Mouse (Mus musculus): ENCODE results near the gene Klk1b5. TPM values are rescaled to one million over a fixed set of nuclear protein-coding genes. Genes with fewer than 3 reads are reported as not detected.
"Not testable (repeated sequence)": the region's sequence is repeated elsewhere in the genome, so short reads cannot be mapped to it uniquely, and the experiment has no call there.

The Klk1b5 gene
- total and polyA plus RNA-seq, 3 experiments: not detected

GRCm38 (mm10) chr7:44208307-44208706 lies 7.4 kb upstream of the Klk1b5 start:
- no peaks in the 10 kb centered on the region for H3K4me1 ChIP-seq (ENCODE audit: insufficient read depth, low read depth, low read length)
- H3K4me3 ChIP-seq (ENCODE audit: low read depth, low read length): no peak overlapping the region
- no peaks in the 10 kb centered on the region for H3K9me3 ChIP-seq (replicated peaks)
- DNase-seq (ENCODE audit: low spot score) (no peak), ATAC-seq (ENCODE audit: extremely low read depth, insufficient number of reproducible peaks, low FRiP score, poor library complexity, severe bottlenecking) (no peak)
- TF ChIP-seq CTCF (IDR thresholded peaks at IDR 0.05; ENCODE audit: low read depth, low read length) (no peak), POLR2AphosphoS5 (IDR thresholded peaks at IDR 0.05; ENCODE audit: insufficient replicate concordance, low read depth, low read length) (no peak), GATA2 (IDR thresholded peaks at IDR 0.05; ENCODE audit: borderline replicate concordance, low read depth, low read length) (no peak), GATA1 (IDR thresholded peaks at IDR 0.05; ENCODE audit: borderline replicate concordance, low read length) (no peak), TAL1 (conservative IDR thresholded peaks at IDR 0.05; ENCODE audit: low read depth, low read length) (no peak)
- no peaks in the 10 kb centered on the region for H3K36me3 ChIP-seq (replicated peaks)
- H3K27me3 ChIP-seq (ENCODE audit: insufficient read depth, low read length): peaks cover 3% of the 10 kb centered on the region; the same call in 1 of the 2 replicates

DNA sequence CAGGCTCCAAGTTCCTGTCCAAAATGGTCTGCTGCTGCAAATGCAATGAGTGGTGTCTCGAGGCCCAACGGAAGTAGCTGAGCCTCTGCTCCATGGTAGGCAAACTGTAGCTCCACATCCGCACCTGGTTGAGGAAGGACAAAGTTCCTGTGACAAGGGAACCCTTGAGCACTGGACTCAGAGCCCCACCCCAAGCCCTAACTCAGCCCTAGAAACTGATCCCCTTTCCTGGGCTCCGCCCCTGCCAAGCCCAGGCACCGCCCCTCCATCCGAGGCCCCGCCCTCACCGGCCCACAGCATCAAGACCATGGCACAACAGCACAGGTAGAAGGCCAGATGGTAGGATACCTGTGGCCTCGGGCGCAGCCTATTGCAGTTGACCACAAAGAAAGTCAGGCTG lies 5.9 kb downstream of the Klk1b5 start:
- H3K27me3 ChIP-seq (ENCODE audit: insufficient read depth, low read length): peaks cover 13% of the 10 kb centered on the region; the same call in 1 of the 2 replicates
- not testable (repeated sequence) for H3K4me3 ChIP-seq (ENCODE audit: low read depth, low read length); H3K4me1 ChIP-seq (ENCODE audit: insufficient read depth, low read depth, low read length); ATAC-seq (ENCODE audit: extremely low read depth, insufficient number of reproducible peaks, low FRiP score, poor library complexity, severe bottlenecking); DNase-seq (ENCODE audit: low spot score); H3K36me3 ChIP-seq (replicated peaks); H3K9me3 ChIP-seq (replicated peaks)

GRCm38 (mm10) chr7:44222335-44222734 lies 6.6 kb downstream of the Klk1b5 start:
- DNase-seq (ENCODE audit: low spot score); ATAC-seq (ENCODE audit: extremely low read depth, insufficient number of reproducible peaks, low FRiP score, poor library complexity, severe bottlenecking); H3K4me1 ChIP-seq (ENCODE audit: insufficient read depth, low read depth, low read length); H3K9me3 ChIP-seq (replicated peaks); H3K36me3 ChIP-seq (replicated peaks); H3K4me3 ChIP-seq (ENCODE audit: low read depth, low read length): not testable (repeated sequence)
- H3K27me3 ChIP-seq (ENCODE audit: insufficient read depth, low read length): peaks cover 19% of the 10 kb centered on the region; the same call in 1 of the 2 replicates

GRCm38 (mm10) chr7:44225076-44225475 lies 9.3 kb downstream of the Klk1b5 start, which contains the start of gene Klk1:
Klk1 (plus strand) TSS chr7:44225360.
- no peaks in the 10 kb centered on the region for H3K9me3 ChIP-seq (replicated peaks)
- ATAC-seq (ENCODE audit: extremely low read depth, insufficient number of reproducible peaks, low FRiP score, poor library complexity, severe bottlenecking) (no peak), DNase-seq (ENCODE audit: low spot score) (no peak)
- no peaks in the 10 kb centered on the region for H3K36me3 ChIP-seq (replicated peaks)
- TF ChIP-seq GATA2 (IDR thresholded peaks at IDR 0.05; ENCODE audit: borderline replicate concordance, low read depth, low read length) (no peak), GATA1 (IDR thresholded peaks at IDR 0.05; ENCODE audit: borderline replicate concordance, low read length) (no peak), CTCF (IDR thresholded peaks at IDR 0.05; ENCODE audit: low read depth, low read length) (no peak), POLR2AphosphoS5 (IDR thresholded peaks at IDR 0.05; ENCODE audit: insufficient replicate concordance, low read depth, low read length) (no peak), TAL1 (conservative IDR thresholded peaks at IDR 0.05; ENCODE audit: low read depth, low read length) (no peak)
- H3K4me1 ChIP-seq (ENCODE audit: insufficient read depth, low read depth, low read length): no peaks in the 10 kb centered on the region
- H3K4me3 ChIP-seq (ENCODE audit: low read depth, low read length): no peak within 1 kb of the TSS
- H3K27me3 ChIP-seq (ENCODE audit: insufficient read depth, low read length): peaks cover 24% of the 10 kb centered on the region

GRCm38 (mm10) chr7:44235909-44236308 lies 20.2 kb downstream of the Klk1b5 start, which contains the start of gene Gm36864:
Gm36864 (plus strand) TSS chr7:44236177.
- TF ChIP-seq GATA1 (IDR thresholded peaks at IDR 0.05; ENCODE audit: borderline replicate concordance, low read length) (no peak), CTCF (IDR thresholded peaks at IDR 0.05; ENCODE audit: low read depth, low read length) (no peak), TAL1 (conservative IDR thresholded peaks at IDR 0.05; ENCODE audit: low read depth, low read length) (no peak), GATA2 (IDR thresholded peaks at IDR 0.05; ENCODE audit: borderline replicate concordance, low read depth, low read length) (no peak), POLR2AphosphoS5 (IDR thresholded peaks at IDR 0.05; ENCODE audit: insufficient replicate concordance, low read depth, low read length) (no peak)
- no peaks in the 10 kb centered on the region for H3K36me3 ChIP-seq (replicated peaks)
- no peak for DNase-seq (ENCODE audit: low spot score)
- no peaks in the 10 kb centered on the region for H3K9me3 ChIP-seq (replicated peaks)
- H3K4me3 ChIP-seq (ENCODE audit: low read depth, low read length): no peak within 1 kb of the TSS
- H3K4me1 ChIP-seq (ENCODE audit: insufficient read depth, low read depth, low read length): peaks cover 2% of the 10 kb centered on the region; the same call in 1 of the 2 replicates
- no peak for ATAC-seq (ENCODE audit: extremely low read depth, insufficient number of reproducible peaks, low FRiP score, poor library complexity, severe bottlenecking)
- peaks cover 42% of the 10 kb centered on the region for H3K27me3 ChIP-seq (ENCODE audit: insufficient read depth, low read length)

DNA sequence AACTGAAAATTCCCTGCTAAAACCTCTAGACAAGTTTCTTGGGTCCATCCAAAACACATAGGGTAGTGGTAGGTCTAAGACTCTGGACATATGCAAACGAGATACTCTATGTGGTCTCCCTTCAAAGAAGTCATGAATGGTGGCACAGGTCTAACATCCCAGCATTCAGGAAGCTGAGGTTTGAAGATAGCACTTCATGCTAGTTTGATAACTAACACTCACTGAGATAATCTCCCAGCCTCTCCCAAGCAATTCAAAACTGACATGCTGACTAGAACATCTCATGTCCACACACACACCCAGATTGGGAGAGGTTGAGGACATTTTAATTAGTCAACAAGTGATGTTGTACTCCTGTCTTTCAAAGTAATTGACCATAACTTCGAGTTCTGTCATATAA lies 24.2 kb downstream of the Klk1b5 start:
- no peak overlapping the region for H3K4me3 ChIP-seq (ENCODE audit: low read depth, low read length)
- no peak for DNase-seq (ENCODE audit: low spot score)
- TF ChIP-seq GATA2 (IDR thresholded peaks at IDR 0.05; ENCODE audit: borderline replicate concordance, low read depth, low read length): no peak
- TF ChIP-seq POLR2AphosphoS5 (IDR thresholded peaks at IDR 0.05; ENCODE audit: insufficient replicate concordance, low read depth, low read length): no peak
- no peak for TF ChIP-seq CTCF (IDR thresholded peaks at IDR 0.05; ENCODE audit: low read depth, low read length)
- TF ChIP-seq GATA1 (IDR thresholded peaks at IDR 0.05; ENCODE audit: borderline replicate concordance, low read length): no peak

DNA sequence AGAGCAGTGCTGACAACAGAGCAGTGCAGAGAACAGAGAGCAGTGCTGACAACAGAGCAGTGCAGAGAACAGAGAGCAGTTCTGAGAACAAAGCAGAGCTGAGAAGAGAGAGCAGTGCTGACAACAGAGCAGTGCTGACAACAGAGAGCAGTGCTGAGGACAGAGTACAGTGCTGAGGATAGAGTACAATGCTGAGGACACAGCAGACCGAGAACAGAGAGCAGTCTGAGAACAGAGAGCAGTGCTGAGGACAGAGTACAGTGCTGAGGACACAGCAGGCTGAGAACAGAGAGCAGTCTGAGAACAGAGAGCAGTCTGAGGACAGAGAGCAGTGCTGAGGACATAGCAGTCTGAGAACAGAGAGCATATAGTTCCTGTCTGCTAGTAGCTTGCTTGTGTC lies 25.0 kb downstream of the Klk1b5 start:
- no peak for ATAC-seq (ENCODE audit: extremely low read depth, insufficient number of reproducible peaks, low FRiP score, poor library complexity, severe bottlenecking)
- no peaks in the 10 kb centered on the region for H3K9me3 ChIP-seq (replicated peaks)
- H3K4me3 ChIP-seq (ENCODE audit: low read depth, low read length): no peak overlapping the region
- H3K4me1 ChIP-seq (ENCODE audit: insufficient read depth, low read depth, low read length): peaks cover 11% of the 10 kb centered on the region
- TF ChIP-seq CTCF (IDR thresholded peaks at IDR 0.05; ENCODE audit: low read depth, low read length) (no peak), GATA1 (IDR thresholded peaks at IDR 0.05; ENCODE audit: borderline replicate concordance, low read length) (no peak)
- peaks cover 34% of the 10 kb centered on the region for H3K27me3 ChIP-seq (ENCODE audit: insufficient read depth, low read length)
- H3K36me3 ChIP-seq (replicated peaks): peaks cover 5% of the 10 kb centered on the region
- DNase-seq (ENCODE audit: low spot score): no peak

More for the DNA sequence above, 24.2 kb downstream of the Klk1b5 start:
- H3K9me3 ChIP-seq (replicated peaks): no peaks in the 10 kb centered on the region
- ATAC-seq (ENCODE audit: extremely low read depth, insufficient number of reproducible peaks, low FRiP score, poor library complexity, severe bottlenecking): no peak
- H3K4me1 ChIP-seq (ENCODE audit: insufficient read depth, low read depth, low read length): peaks cover 3% of the 10 kb centered on the region
- peaks cover 37% of the 10 kb centered on the region for H3K27me3 ChIP-seq (ENCODE audit: insufficient read depth, low read length)
- H3K36me3 ChIP-seq (replicated peaks): peaks cover 3% of the 10 kb centered on the region
